ENCODE assay signal across 15 mouse cellular contexts in the genomic region with DNA sequence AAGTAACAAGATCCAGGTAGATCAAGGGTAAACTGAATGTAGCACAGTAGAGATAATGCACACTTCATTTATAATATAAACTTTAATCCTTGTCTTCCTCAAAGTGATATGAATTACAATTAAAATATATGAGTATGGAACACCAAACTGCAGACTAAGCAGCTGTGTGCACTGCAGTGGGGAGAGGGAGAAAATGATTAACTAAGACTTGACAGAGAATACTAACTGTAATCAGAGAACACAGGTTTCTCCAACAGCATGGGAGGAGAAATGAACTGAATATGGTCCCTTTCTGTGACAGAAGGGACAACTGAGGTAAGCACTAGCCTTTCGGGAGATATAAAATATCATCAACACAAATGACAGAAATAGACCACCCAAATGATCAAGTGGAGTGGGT.
"Had no signal": no experiment of that assay in that cellular context is flagged by ENCODE, and none has a peak within 500 bp of the region (broad histone marks: within the 10 kb centered on the region; RNA-seq: fewer than 3 reads in every experiment).

No protein-coding gene starts in this region.

- H3K36me3 ChIP-seq: lung, embryonic 15.5 days; midbrain, embryonic 13.5 days; midbrain, embryonic 15.5 days; neural tube, embryonic 12.5 days; stomach, embryonic 15.5 days had no signal

- H3K4me3 ChIP-seq: lung, embryonic 15.5 days; megakaryocyte, embryonic 14.5 days; midbrain, embryonic 13.5 days; midbrain, embryonic 15.5 days; neural tube, embryonic 12.5 days; stomach, embryonic 15.5 days had no signal

- ATAC-seq: lung, postnatal 0 days; midbrain, embryonic 13.5 days; midbrain, embryonic 15.5 days had no signal

- H3K4me1 ChIP-seq: lung, embryonic 15.5 days; megakaryocyte, embryonic 14.5 days; midbrain, embryonic 13.5 days; midbrain, embryonic 15.5 days; neural tube, embryonic 12.5 days; stomach, embryonic 15.5 days had no signal

- DNase-seq: lung, postnatal 14 days; lung, postnatal 36 days; right cerebral cortex, postnatal 14 days; thymus, adult 2 months; thymus, postnatal 25 days; thymus, postnatal 4 days had no signal

- H3K27me3 ChIP-seq: lung, embryonic 15.5 days; megakaryocyte, embryonic 14.5 days; midbrain, embryonic 13.5 days; midbrain, embryonic 15.5 days; neural tube, embryonic 12.5 days; stomach, embryonic 15.5 days had no signal

- H3K27ac ChIP-seq: lung, embryonic 15.5 days; macrophage; midbrain, embryonic 13.5 days; midbrain, embryonic 15.5 days; neural tube, embryonic 12.5 days; stomach, embryonic 15.5 days; stomach, postnatal 0 days had no signal
